Mouse (Mus musculus) heart, embryonic 13.5 days (tissue): ENCODE results near the gene Cbr2. TPM values are rescaled to one million over a fixed set of nuclear protein-coding genes. Genes with fewer than 3 reads are reported as not detected.
"Not testable (repeated sequence)": the region's sequence is repeated elsewhere in the genome, so short reads cannot be mapped to it uniquely, and the experiment has no call there.

Experiments used
- ATAC-seq: fragments of 200-750 bp; cut with Nextera tagmentation; 2 replicates; pipeline ENCODE4 v1.8.0; 2017; ENCODE audit warnings: moderate TSS enrichment; ENCODE audit not compliant: insufficient number of reproducible peaks, low FRiP score, low TSS enrichment; ENCODE audit errors: extremely low read depth
- H3K27ac ChIP-seq: fragments of 300-500 bp; sonication (generic); replicated peaks from 2 replicates; pipeline ENCODE4 v1.5.1; 2015; ENCODE audit warnings: moderate library complexity, mild to moderate bottlenecking, inconsistent platforms
- H3K27me3 ChIP-seq: fragments of 300-500 bp; sonication (generic); replicated peaks from 2 replicates; pipeline ENCODE4 v1.6.1; 2015; ENCODE audit warnings: mild to moderate bottlenecking, inconsistent platforms
- H3K36me3 ChIP-seq: fragments of 300-500 bp; sonication (generic); 2 replicates; pipeline ENCODE4 v1.6.1; 2015; ENCODE audit warnings: mild to moderate bottlenecking, inconsistent platforms
- H3K4me1 ChIP-seq: fragments of 300-500 bp; sonication (generic); 2 replicates; pipeline ENCODE4 v1.6.1; 2015; ENCODE audit warnings: inconsistent platforms
- H3K4me2 ChIP-seq: fragments of 300-500 bp; sonication (generic); 2 replicates; pipeline ENCODE4 v1.6.1; 2015; ENCODE audit warnings: inconsistent platforms, mild to moderate bottlenecking, moderate library complexity
- H3K4me3 ChIP-seq: fragments of 300-500 bp; sonication (generic); 2 replicates; pipeline ENCODE4 v1.5.1; 2015; ENCODE audit warnings: moderate library complexity, mild to moderate bottlenecking, inconsistent platforms
- H3K9ac ChIP-seq: fragments of 300-500 bp; sonication (generic); 2 replicates; pipeline ENCODE4 v1.6.1; 2015; ENCODE audit warnings: inconsistent platforms, mild to moderate bottlenecking, moderate library complexity
- H3K9me3 ChIP-seq: fragments of 300-500 bp; sonication (generic); 2 replicates; pipeline ENCODE4 v1.6.1; 2016; ENCODE audit warnings: inconsistent platforms
- WGBS: fragments of 180-500 bp; shearing (Covaris S2); methylation state at CpG from one replicate; pipeline ENCODE4 v1.1.7; 2015; ENCODE audit warnings: mixed read lengths; 5-methylcytosine and 5-hydroxymethylcytosine counted together
- polyA plus RNA-seq: library from polyadenylated mRNA; unstranded; fragments of >200 nt; fragmentation: Nextera tagmentation; extraction: Ambion mirVana; gene quantifications from 2 replicates; pipeline ENCODE4 v1.2.1, GENCODE M21; 2015

The Cbr2 gene
- polyA plus RNA-seq, 1 experiment from 2014 or later = 3.8 TPM

- Histone ChIP-seq H3K9me3 (no peaks in the 10 kb centered on the region), H3K4me3 (no peak overlapping the region), H3K4me2 (no peak overlapping the region), H3K4me1 (peaks cover 22% of the 10 kb centered on the region), H3K36me3 (no peaks in the 10 kb centered on the region), H3K27me3 (peaks cover 46% of the 10 kb centered on the region), H3K27ac (no peak overlapping the region), H3K9ac (no peak overlapping the region)
- 79% methylated on average over 10 of the region's 10 CpGs for WGBS
- no peak for ATAC-seq
Observed at GRCm38 (mm10) chr11:120730331-120730870, 1.5 kb downstream of the Cbr2 start.

- ATAC-seq, H3K9me3 ChIP-seq, H3K36me3 ChIP-seq, H3K4me3 ChIP-seq, H3K27ac ChIP-seq: not testable (repeated sequence)
- Histone ChIP-seq H3K4me2 (peak overlapping the region; percentile 41), H3K9ac (0 out of 2 replicates have a peak overlapping the region, but pooled peaks have one; percentile 8), H3K27me3 (peaks cover 50% of the 10 kb centered on the region), H3K4me1 (peaks cover 22% of the 10 kb centered on the region)
- WGBS = 2% methylated on average over 18 of the region's 21 CpGs
Observed at GRCm38 (mm10) chr11:120729432-120730050, 2.4 kb downstream of the Cbr2 start.

- Histone ChIP-seq H3K9me3 (no peaks in the 10 kb centered on the region), H3K4me2 (no peak overlapping the region), H3K27ac (no peak overlapping the region), H3K4me3 (no peak overlapping the region), H3K4me1 (peaks cover 22% of the 10 kb centered on the region), H3K9ac (0 out of 2 replicates have a peak overlapping the region, but pooled peaks have one; percentile 8), H3K27me3 (peaks cover 57% of the 10 kb centered on the region), H3K36me3 (no peaks in the 10 kb centered on the region)
- WGBS = 67% methylated on average over 11 of the region's 11 CpGs
- no peak for ATAC-seq
Observed at GRCm38 (mm10) chr11:120728530-120729240, 3.2 kb downstream of the Cbr2 start.

GRCm38 (mm10) chr11:120727564-120727963 is 4.3 kb downstream of the Cbr2 start:
- H3K9me3 ChIP-seq = no peaks in the 10 kb centered on the region
- H3K9ac ChIP-seq = no peak overlapping the region
- ATAC-seq = no peak
- no peaks in the 10 kb centered on the region for H3K36me3 ChIP-seq
- 58% methylated on average over 11 of the region's 12 CpGs for WGBS
- peaks cover 68% of the 10 kb centered on the region for H3K27me3 ChIP-seq
- peak overlapping the region; percentile 79 for H3K4me2 ChIP-seq
- H3K4me1 ChIP-seq = peaks cover 22% of the 10 kb centered on the region
- no peak overlapping the region for H3K27ac ChIP-seq
- H3K4me3 ChIP-seq = no peak overlapping the region

- Histone ChIP-seq H3K9ac (peak within 1 kb of the TSS; percentile 73), H3K9me3 (no peaks in the 10 kb centered on the region), H3K4me3 (peak within 1 kb of the TSS; percentile 59), H3K36me3 (no peaks in the 10 kb centered on the region), H3K4me2 (peak within 1 kb of the TSS; percentile 79), H3K4me1 (peaks cover 22% of the 10 kb centered on the region), H3K27me3 (peaks cover 71% of the 10 kb centered on the region), H3K27ac (no peak within 1 kb of the TSS)
- under 1% methylated on average over 14 of the region's 14 CpGs for WGBS
- peak; percentile 72; the same call in 1 of the 2 replicates for ATAC-seq
Observed at GRCm38 (mm10) chr11:120727169-120727527, 4.8 kb downstream of the Cbr2 start, which contains the start of gene Dcxr. Dcxr (minus strand) TSS chr11:120727281.

- peak; percentile 2; the same call in 1 of the 2 replicates for ATAC-seq
- Histone ChIP-seq H3K4me1 (peaks cover 22% of the 10 kb centered on the region), H3K27me3 (peaks cover 72% of the 10 kb centered on the region), H3K36me3 (no peaks in the 10 kb centered on the region), H3K9me3 (no peaks in the 10 kb centered on the region), H3K4me2 (peak overlapping the region; percentile 79), H3K4me3 (peak overlapping the region; percentile 59), H3K27ac (no peak overlapping the region), H3K9ac (peak overlapping the region; percentile 73)
- WGBS = 19% methylated on average over 34 of the region's 36 CpGs
Observed at GRCm38 (mm10) chr11:120726243-120727168, 5.4 kb downstream of the Cbr2 start.

GRCm38 (mm10) chr11:120723509-120723908 is 8.4 kb downstream of the Cbr2 start:
- 77% methylated on average over 7 of the region's 7 CpGs for WGBS
- Histone ChIP-seq H3K4me3 (no peak overlapping the region), H3K9ac (no peak overlapping the region), H3K4me1 (peaks cover 28% of the 10 kb centered on the region), H3K27me3 (peaks cover 64% of the 10 kb centered on the region), H3K27ac (no peak overlapping the region), H3K36me3 (peaks cover 16% of the 10 kb centered on the region), H3K9me3 (no peaks in the 10 kb centered on the region), H3K4me2 (no peak overlapping the region)
- no peak for ATAC-seq

GRCm38 (mm10) chr11:120722761-120723382 is 9.0 kb downstream of the Cbr2 start:
- Histone ChIP-seq H3K4me3 (no peak overlapping the region), H3K4me2 (no peak overlapping the region; the same call in 1 of the 2 replicates), H3K36me3 (peaks cover 22% of the 10 kb centered on the region), H3K4me1 (peaks cover 28% of the 10 kb centered on the region), H3K27me3 (peaks cover 59% of the 10 kb centered on the region), H3K9ac (no peak overlapping the region), H3K9me3 (no peaks in the 10 kb centered on the region), H3K27ac (no peak overlapping the region)
- ATAC-seq = no peak
- WGBS = 79% methylated on average over 11 of the region's 11 CpGs

- 21% methylated on average over 21 of the region's 21 CpGs for WGBS
- Histone ChIP-seq H3K27ac (no peak overlapping the region), H3K9ac (peak overlapping the region; percentile 91), H3K4me3 (peak overlapping the region; percentile 59), H3K36me3 (peaks cover 29% of the 10 kb centered on the region), H3K9me3 (no peaks in the 10 kb centered on the region), H3K4me1 (peaks cover 28% of the 10 kb centered on the region), H3K27me3 (peaks cover 59% of the 10 kb centered on the region), H3K4me2 (peak overlapping the region; percentile 92)
- ATAC-seq = no peak
Observed at GRCm38 (mm10) chr11:120722067-120722630, 9.8 kb downstream of the Cbr2 start.
